Mouse (Mus musculus): ENCODE results near the gene Wscd2. TPM values are rescaled to one million over a fixed set of nuclear protein-coding genes. Genes with fewer than 3 reads are reported as not detected.

The Wscd2 gene
- total and polyA plus RNA-seq, 3 experiments = not detected

GRCm38 (mm10) chr5:113626352-113626751, 136.2 kb downstream of the Wscd2 start:
- no peaks in the 10 kb centered on the region for H3K27me3 ChIP-seq (ENCODE audit: control insufficient read depth in 1 of 2, insufficient read depth in 2 of 2, low read length in 2 of 2)
- no peak for DNase-seq (ENCODE audit: low read depth, low spot score)
- H3K27ac ChIP-seq (ENCODE audit: control insufficient read depth, low read depth, low read length) = no peak overlapping the region
- no peak overlapping the region for H3K4me3 ChIP-seq (ENCODE audit: control insufficient read depth in 1 of 2, insufficient read depth in 1 of 2, low read depth in 2 of 2, low read length in 2 of 2)
- no peaks in the 10 kb centered on the region for H3K4me1 ChIP-seq (ENCODE audit: control insufficient read depth in 1 of 2, insufficient read depth in 2 of 2, low read length in 2 of 2)
- H3K36me3 ChIP-seq (ENCODE audit: control insufficient read depth in 1 of 2, insufficient read depth in 2 of 2, low read length in 2 of 2) = no peaks in the 10 kb centered on the region
- no peaks in the 10 kb centered on the region for H3K79me2 ChIP-seq (ENCODE audit: control insufficient read depth, insufficient read depth, low read length, poor library complexity)
- H3K9me3 ChIP-seq (replicated peaks; ENCODE audit: insufficient read depth, low read length) = no peaks in the 10 kb centered on the region
- H3K9ac ChIP-seq (ENCODE audit: control insufficient read depth, low read depth, low read length, poor library complexity, severe bottlenecking) = no peak overlapping the region
- TF ChIP-seq ETS1 (IDR thresholded peaks at IDR 0.05; ENCODE audit: low read depth, low read length) = no peak
- no peak for TF ChIP-seq MAZ (IDR thresholded peaks at IDR 0.05; ENCODE audit: low read depth, low read length)
- no peak for TF ChIP-seq MYB (IDR thresholded peaks at IDR 0.05; ENCODE audit: low read depth, low read length)
- TF ChIP-seq SMC3 (IDR thresholded peaks at IDR 0.05; ENCODE audit: low read depth, low read length) = no peak
- TF ChIP-seq SIN3A (IDR thresholded peaks at IDR 0.05; ENCODE audit: low read length) = no peak

- TF ChIP-seq NELFE (IDR thresholded peaks at IDR 0.05; ENCODE audit: low read depth, low read length) (no peak), ZKSCAN1 (IDR thresholded peaks at IDR 0.05; ENCODE audit: low read depth, low read length) (no peak), GABPA (IDR thresholded peaks at IDR 0.05; ENCODE audit: low read depth, low read length) (no peak), ZNF384 (IDR thresholded peaks at IDR 0.05; ENCODE audit: low read depth, low read length) (no peak), MAZ (IDR thresholded peaks at IDR 0.05; ENCODE audit: low read depth, low read length) (no peak), POLR2AphosphoS2 (IDR thresholded peaks at IDR 0.05; ENCODE audit: low read length) (no peak), TAL1 (IDR thresholded peaks at IDR 0.05; ENCODE audit: low read length) (no peak), SIN3A (IDR thresholded peaks at IDR 0.05; ENCODE audit: low read length) (no peak), SMC3 (IDR thresholded peaks at IDR 0.05; ENCODE audit: low read depth, low read length) (no peak), RAD21 (IDR thresholded peaks at IDR 0.05; ENCODE audit: low read depth, low read length) (no peak), MYC (IDR thresholded peaks at IDR 0.05; ENCODE audit: low read depth, low read length) (no peak), TBP (IDR thresholded peaks at IDR 0.05; ENCODE audit: low read depth, low read length) (no peak), ZMIZ1 (IDR thresholded peaks at IDR 0.05; ENCODE audit: low read depth, low read length) (no peak)
- H3K27me3 ChIP-seq (ENCODE audit: control insufficient read depth in 1 of 2, insufficient read depth in 2 of 2, low read length in 2 of 2) = no peaks in the 10 kb centered on the region
- H3K27ac ChIP-seq (ENCODE audit: control insufficient read depth, low read depth, low read length) = no peak overlapping the region
- H3K4me1 ChIP-seq (ENCODE audit: control insufficient read depth in 1 of 2, insufficient read depth in 2 of 2, low read length in 2 of 2) = no peaks in the 10 kb centered on the region
- no peaks in the 10 kb centered on the region for H3K79me2 ChIP-seq (ENCODE audit: control insufficient read depth, insufficient read depth, low read length, poor library complexity)
- DNase-seq (ENCODE audit: low read depth, low spot score) = no peak
- H3K4me3 ChIP-seq (ENCODE audit: control insufficient read depth in 1 of 2, insufficient read depth in 1 of 2, low read depth in 2 of 2, low read length in 2 of 2) = no peak overlapping the region
- H3K9me3 ChIP-seq (replicated peaks; ENCODE audit: insufficient read depth, low read length) = no peaks in the 10 kb centered on the region
- H3K36me3 ChIP-seq (ENCODE audit: control insufficient read depth in 1 of 2, insufficient read depth in 2 of 2, low read length in 2 of 2) = no peaks in the 10 kb centered on the region
- H3K9ac ChIP-seq (ENCODE audit: control insufficient read depth, low read depth, low read length, poor library complexity, severe bottlenecking) = no peak overlapping the region
Observed at GRCm38 (mm10) chr5:113626991-113627390, 136.9 kb downstream of the Wscd2 start.

- no peaks in the 10 kb centered on the region for H3K27me3 ChIP-seq (ENCODE audit: control insufficient read depth in 1 of 2, insufficient read depth in 2 of 2, low read length in 2 of 2)
- no peak overlapping the region for H3K4me3 ChIP-seq (ENCODE audit: control insufficient read depth in 1 of 2, insufficient read depth in 1 of 2, low read depth in 2 of 2, low read length in 2 of 2)
- no peak for TF ChIP-seq UBTF (IDR thresholded peaks at IDR 0.05; ENCODE audit: borderline replicate concordance, insufficient read depth, low read depth, low read length)
- TF ChIP-seq MEF2A (IDR thresholded peaks at IDR 0.05; ENCODE audit: extremely low read depth, insufficient replicate concordance, low read depth, low read length, poor library complexity, severe bottlenecking) = no peak
- no peak for TF ChIP-seq RAD21 (IDR thresholded peaks at IDR 0.05; ENCODE audit: low read depth, low read length)
- no peak for TF ChIP-seq CHD1 (IDR thresholded peaks at IDR 0.05; ENCODE audit: low read depth, low read length)
- no peak for TF ChIP-seq POLR2AphosphoS5 (IDR thresholded peaks at IDR 0.05; ENCODE audit: borderline replicate concordance, low read depth, low read length)
- TF ChIP-seq SIN3A (IDR thresholded peaks at IDR 0.05; ENCODE audit: low read length) = no peak
- no peak for TF ChIP-seq MYB (IDR thresholded peaks at IDR 0.05; ENCODE audit: low read depth, low read length)
- H3K27ac ChIP-seq (ENCODE audit: control insufficient read depth, low read depth, low read length) = no peak overlapping the region
- no peak for DNase-seq (ENCODE audit: low read depth, low spot score)
- H3K9me3 ChIP-seq (replicated peaks; ENCODE audit: insufficient read depth, low read length) = no peaks in the 10 kb centered on the region
- no peaks in the 10 kb centered on the region for H3K79me2 ChIP-seq (ENCODE audit: control insufficient read depth, insufficient read depth, low read length, poor library complexity)
- H3K4me1 ChIP-seq (ENCODE audit: control insufficient read depth in 1 of 2, insufficient read depth in 2 of 2, low read length in 2 of 2) = no peaks in the 10 kb centered on the region
- no peaks in the 10 kb centered on the region for H3K36me3 ChIP-seq (ENCODE audit: control insufficient read depth in 1 of 2, insufficient read depth in 2 of 2, low read length in 2 of 2)
- H3K9ac ChIP-seq (ENCODE audit: control insufficient read depth, low read depth, low read length, poor library complexity, severe bottlenecking) = no peak overlapping the region
Observed at GRCm38 (mm10) chr5:113627820-113628437, 137.8 kb downstream of the Wscd2 start.
